In genomic region chr15:78928539-78928938, GRCm38 (mm10) we compare ENCODE assay signal across 8 mouse cellular contexts. TPM values are rescaled to one million over a fixed set of nuclear protein-coding genes. Genes with fewer than 3 reads are reported as not detected.
DNase-seq lines count a peak whose midpoint lies in the region; ATAC-seq and TF ChIP-seq lines count a peak whose summit lies in the region.

No protein-coding gene starts in this region.

- H3K9me3 ChIP-seq in lung, postnatal 0 days (ENCODE audit: low read length): no peaks in the 10 kb centered on the region
- H3K9me3 ChIP-seq in embryonic facial prominence, embryonic 14.5 days (ENCODE audit: control insufficient read depth, low read length): no peaks in the 10 kb centered on the region
- H3K9me3 ChIP-seq in intestine, embryonic 16.5 days (ENCODE audit: control insufficient read depth, low read length): no peaks in the 10 kb centered on the region
- H3K9me3 ChIP-seq in neural tube, embryonic 13.5 days: no peaks in the 10 kb centered on the region

- no peak for ATAC-seq in lung, postnatal 0 days
- ATAC-seq in embryonic facial prominence, embryonic 14.5 days (ENCODE audit: low read depth): no peak
- ATAC-seq in intestine, embryonic 16.5 days: no peak
- no peak for ATAC-seq in neural tube, embryonic 13.5 days (ENCODE audit: low read depth)

- no peak for TF ChIP-seq CTCF in lung, postnatal 0 days (IDR thresholded peaks at IDR 0.05)

- H3K4me1 ChIP-seq in lung, postnatal 0 days (ENCODE audit: insufficient read depth, low read depth, low read length): peaks cover 16% of the 10 kb centered on the region; the same call in 1 of the 2 replicates
- peaks cover 21% of the 10 kb centered on the region for H3K4me1 ChIP-seq in embryonic facial prominence, embryonic 14.5 days (ENCODE audit: control insufficient read depth, insufficient read depth, low read length)
- H3K4me1 ChIP-seq in intestine, embryonic 16.5 days (ENCODE audit: control insufficient read depth, insufficient read depth, low read length): peaks cover 29% of the 10 kb centered on the region
- peaks cover 38% of the 10 kb centered on the region for H3K4me1 ChIP-seq in neural tube, embryonic 13.5 days (replicated peaks)

- H3K4me3 ChIP-seq in lung, postnatal 0 days (ENCODE audit: low read depth, low read length): 0 out of 2 replicates have a peak overlapping the region, but pooled peaks have one; percentile 36
- H3K4me3 ChIP-seq in embryonic facial prominence, embryonic 14.5 days (ENCODE audit: low read depth, low read length): peak overlapping the region; percentile 45
- H3K4me3 ChIP-seq in intestine, embryonic 16.5 days (ENCODE audit: low read length): peak overlapping the region; percentile 56
- peak overlapping the region; percentile 33; the same call in 1 of the 2 replicates for H3K4me3 ChIP-seq in neural tube, embryonic 13.5 days

- peak overlapping the region; percentile 15; the same call in 1 of the 2 replicates for H3K27ac ChIP-seq in lung, postnatal 0 days (ENCODE audit: low read length)
- peak overlapping the region; percentile 91 for H3K27ac ChIP-seq in embryonic facial prominence, embryonic 14.5 days (replicated peaks; ENCODE audit: low read depth, low read length)
- peak overlapping the region; percentile 54 for H3K27ac ChIP-seq in intestine, embryonic 16.5 days (ENCODE audit: low read length)
- H3K27ac ChIP-seq in neural tube, embryonic 13.5 days (replicated peaks): no peak overlapping the region

- TF ChIP-seq EP300 in lung, postnatal 0 days (IDR thresholded peaks at IDR 0.05): no peak

- no peak for DNase-seq in lung, postnatal 0 days (ENCODE audit: low spot score)
- DNase-seq in lung, postnatal 10 days: no peak
- no peak for DNase-seq in embryonic facial prominence, embryonic 14.5 days (ENCODE audit: low spot score)
- DNase-seq in kidney, postnatal 14 days: no peak
- DNase-seq in cerebellum, postnatal 10 days: no peak
- DNase-seq in testis, postnatal 14 days (ENCODE audit: low spot score): no peak

- no peak overlapping the region for H3K9ac ChIP-seq in lung, postnatal 0 days (replicated peaks; ENCODE audit: low read depth)
- H3K9ac ChIP-seq in embryonic facial prominence, embryonic 14.5 days (ENCODE audit: low read depth, low read length): peak overlapping the region; percentile 66
- H3K9ac ChIP-seq in intestine, embryonic 16.5 days (ENCODE audit: low read depth, low read length): peak overlapping the region; percentile 73
- peak overlapping the region; percentile 64 for H3K9ac ChIP-seq in neural tube, embryonic 13.5 days

- H3K36me3 ChIP-seq in lung, postnatal 0 days (ENCODE audit: insufficient read depth, low read length): no peaks in the 10 kb centered on the region
- H3K36me3 ChIP-seq in embryonic facial prominence, embryonic 14.5 days (ENCODE audit: control insufficient read depth, insufficient read depth, low read length): peaks cover 23% of the 10 kb centered on the region
- H3K36me3 ChIP-seq in intestine, embryonic 16.5 days (ENCODE audit: control insufficient read depth, insufficient read depth, low read length): peaks cover 8% of the 10 kb centered on the region; the same call in 1 of the 2 replicates
- H3K36me3 ChIP-seq in neural tube, embryonic 13.5 days: no peaks in the 10 kb centered on the region

- peak overlapping the region; percentile 64 for H3K4me2 ChIP-seq in lung, postnatal 0 days (replicated peaks; ENCODE audit: low read depth, low read length)
- H3K4me2 ChIP-seq in embryonic facial prominence, embryonic 14.5 days (ENCODE audit: low read depth, low read length): peak overlapping the region; percentile 94
- peak overlapping the region; percentile 88 for H3K4me2 ChIP-seq in intestine, embryonic 16.5 days (ENCODE audit: low read depth, low read length)
- H3K4me2 ChIP-seq in neural tube, embryonic 13.5 days: peak overlapping the region; percentile 59

- no peaks in the 10 kb centered on the region for H3K27me3 ChIP-seq in lung, postnatal 0 days (replicated peaks; ENCODE audit: insufficient read depth, low read length)
- H3K27me3 ChIP-seq in embryonic facial prominence, embryonic 14.5 days (replicated peaks; ENCODE audit: control insufficient read depth, insufficient read depth, low read length): no peaks in the 10 kb centered on the region
- no peaks in the 10 kb centered on the region for H3K27me3 ChIP-seq in intestine, embryonic 16.5 days (replicated peaks; ENCODE audit: control insufficient read depth, insufficient read depth, low read length)
- H3K27me3 ChIP-seq in neural tube, embryonic 13.5 days: peaks cover 11% of the 10 kb centered on the region

- WGBS in lung, postnatal 0 days: 58% methylated on average over 7 of the region's 8 CpGs
- 46% methylated on average over 8 of the region's 8 CpGs for WGBS in embryonic facial prominence, embryonic 14.5 days
- WGBS in intestine, embryonic 16.5 days: 46% methylated on average over 8 of the region's 8 CpGs
- WGBS in neural tube, embryonic 13.5 days: 55% methylated on average over 8 of the region's 8 CpGs

RNA-seq across cellular contexts. Expression of gene Lgals1, which starts 2.0 kb away (rescaled TPM):
- 655 and 726 TPM in 2 replicates for polyA plus RNA-seq in lung, postnatal 0 days (2015; fragmentation: Nextera tagmentation; extraction: Ambion mirVana)
- 2,628 and 2,877 TPM in 2 replicates for polyA plus RNA-seq in embryonic facial prominence, embryonic 14.5 days (2014; fragmentation: Nextera tagmentation; extraction: Ambion mirVana)
- polyA plus RNA-seq in intestine, embryonic 16.5 days (2015; fragmentation: Nextera tagmentation; extraction: Ambion mirVana): 865 and 927 TPM in 2 replicates
- polyA plus RNA-seq in neural tube, embryonic 13.5 days (2015; fragmentation: Nextera tagmentation; extraction: Ambion mirVana): 273 and 356 TPM in 2 replicates

RNA-seq across cellular contexts. Expression of gene Nol12, which starts 6.2 kb away (rescaled TPM):
- 26.8 and 28.9 TPM in 2 replicates for polyA plus RNA-seq in lung, postnatal 0 days (2015; fragmentation: Nextera tagmentation; extraction: Ambion mirVana)
- polyA plus RNA-seq in embryonic facial prominence, embryonic 14.5 days (2014; fragmentation: Nextera tagmentation; extraction: Ambion mirVana): 51.1 and 54.3 TPM in 2 replicates
- 38.1 and 43.7 TPM in 2 replicates for polyA plus RNA-seq in intestine, embryonic 16.5 days (2015; fragmentation: Nextera tagmentation; extraction: Ambion mirVana)
- 57.1 and 60.8 TPM in 2 replicates for polyA plus RNA-seq in neural tube, embryonic 13.5 days (2015; fragmentation: Nextera tagmentation; extraction: Ambion mirVana)

RNA-seq across cellular contexts. Expression of gene Pdxp, which starts 14.8 kb away (rescaled TPM):
- 1.8 and 1.9 TPM in 2 replicates for polyA plus RNA-seq in lung, postnatal 0 days (2015; fragmentation: Nextera tagmentation; extraction: Ambion mirVana)
- polyA plus RNA-seq in embryonic facial prominence, embryonic 14.5 days (2014; fragmentation: Nextera tagmentation; extraction: Ambion mirVana): 19.6 and 21.0 TPM in 2 replicates
- polyA plus RNA-seq in intestine, embryonic 16.5 days (2015; fragmentation: Nextera tagmentation; extraction: Ambion mirVana): 2.2 and 6.4 TPM in 2 replicates
- 46.3 and 53.6 TPM in 2 replicates for polyA plus RNA-seq in neural tube, embryonic 13.5 days (2015; fragmentation: Nextera tagmentation; extraction: Ambion mirVana)

RNA-seq across cellular contexts. Expression of gene Triobp, which starts 19.0 kb away (rescaled TPM):
- polyA plus RNA-seq in lung, postnatal 0 days (2015; fragmentation: Nextera tagmentation; extraction: Ambion mirVana): 22.5 and 23.9 TPM in 2 replicates
- polyA plus RNA-seq in embryonic facial prominence, embryonic 14.5 days (2014; fragmentation: Nextera tagmentation; extraction: Ambion mirVana): 46.2 and 47.4 TPM in 2 replicates
- 54.3 and 58.7 TPM in 2 replicates for polyA plus RNA-seq in intestine, embryonic 16.5 days (2015; fragmentation: Nextera tagmentation; extraction: Ambion mirVana)
- polyA plus RNA-seq in neural tube, embryonic 13.5 days (2015; fragmentation: Nextera tagmentation; extraction: Ambion mirVana): 33.4 and 40.1 TPM in 2 replicates

RNA-seq across cellular contexts. Expression of gene Sh3bp1, which starts 29.0 kb away (rescaled TPM):
- polyA plus RNA-seq in lung, postnatal 0 days (2015; fragmentation: Nextera tagmentation; extraction: Ambion mirVana): 12.7 and 12.8 TPM in 2 replicates
- polyA plus RNA-seq in embryonic facial prominence, embryonic 14.5 days (2014; fragmentation: Nextera tagmentation; extraction: Ambion mirVana): 40.8 and 44.1 TPM in 2 replicates
- polyA plus RNA-seq in intestine, embryonic 16.5 days (2015; fragmentation: Nextera tagmentation; extraction: Ambion mirVana): 21.5 and 23.3 TPM in 2 replicates
- polyA plus RNA-seq in neural tube, embryonic 13.5 days (2015; fragmentation: Nextera tagmentation; extraction: Ambion mirVana): 6.2 and 6.8 TPM in 2 replicates
